Mouse (Mus musculus) erythroblast, embryonic 14.5 days (primary cell): ENCODE results near the gene Slc35b2.

Source experiments
- GATA1 ChIP-seq: IDR thresholded peaks from 2 replicates; pipeline ENCODE4 v1.6.1; 2012; ENCODE audit warnings: low read length, inconsistent platforms, mixed read lengths
- TAL1 ChIP-seq: IDR thresholded peaks from 3 replicates; pipeline ENCODE4 v1.6.1; 2012; ENCODE audit warnings: low read length, inconsistent platforms, mixed read lengths

- no peak for TF ChIP-seq GATA1
- TF ChIP-seq TAL1, result no peak
Observed at GRCm38 (mm10) chr17:45575123-45575897, 11.6 kb downstream of the Slc35b2 start.
